Mouse (Mus musculus) urinary bladder, postnatal 4 days (tissue): ENCODE data around the gene Alyref.
"Not testable (repeated sequence)": the region's sequence is repeated elsewhere in the genome, so short reads cannot be mapped to it uniquely, and the experiment has no call there.

Source experiments
- DNase-seq, 2 experiments: peaks; one replicate each; pipeline ENCODE4 v3.0.0; 2021 to 2022; ENCODE audit warnings: low spot score in 2 of 2

Alyref gene

GRCm38 (mm10) chr11:120573585-120574277 is 24.4 kb downstream of the Alyref start:
- DNase-seq, result no peak

DNA sequence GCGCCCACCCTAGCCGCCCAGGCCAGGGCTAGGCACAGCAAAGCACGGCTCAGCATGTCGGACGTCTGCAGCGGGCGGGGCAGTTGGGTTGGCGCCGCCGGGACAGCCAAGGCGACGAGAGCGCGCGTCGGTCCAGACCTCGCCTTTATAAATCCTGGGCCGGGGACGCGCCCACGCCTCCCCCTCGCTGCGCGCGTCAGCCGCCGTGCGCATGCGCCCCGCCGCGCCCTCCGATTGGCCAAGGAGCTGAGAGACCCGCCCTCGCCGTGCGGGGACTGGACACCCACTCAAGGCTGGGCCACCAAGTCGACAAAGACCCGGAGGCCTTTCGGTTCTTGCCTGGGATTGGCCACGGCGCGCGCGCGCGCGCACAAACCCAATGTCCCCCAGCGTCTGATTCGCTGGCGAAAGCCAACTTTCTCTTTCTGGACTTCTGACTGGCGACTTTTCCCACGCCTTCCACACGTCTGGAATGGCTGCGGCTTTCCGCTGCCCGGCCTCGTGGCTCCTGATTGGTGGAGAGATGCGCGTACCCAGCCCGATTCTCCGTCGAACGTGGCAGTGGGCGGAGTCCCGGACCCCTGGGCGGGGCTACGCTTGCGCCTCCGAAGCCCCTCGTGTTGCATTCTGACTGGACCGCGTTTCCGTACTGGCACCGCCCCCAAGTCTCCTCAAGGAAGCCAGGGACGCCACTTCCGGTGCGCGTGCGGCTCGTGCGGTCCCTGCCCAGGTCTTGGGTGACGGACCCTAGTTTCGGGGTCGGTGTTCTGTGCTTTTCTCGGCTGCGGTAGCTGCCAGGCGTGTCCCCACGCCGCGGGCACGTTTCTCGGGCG is 25.2 kb downstream of the Alyref start, which contains the start of gene P4hb:
Gene P4hb (minus strand): TSS at position 502 of the 833 bp plus-strand sequence.
- peak; percentile 100 for DNase-seq

- no peak for DNase-seq
Measured at GRCm38 (mm10) chr11:120572417-120572751, 25.8 kb downstream of the Alyref start.

DNA sequence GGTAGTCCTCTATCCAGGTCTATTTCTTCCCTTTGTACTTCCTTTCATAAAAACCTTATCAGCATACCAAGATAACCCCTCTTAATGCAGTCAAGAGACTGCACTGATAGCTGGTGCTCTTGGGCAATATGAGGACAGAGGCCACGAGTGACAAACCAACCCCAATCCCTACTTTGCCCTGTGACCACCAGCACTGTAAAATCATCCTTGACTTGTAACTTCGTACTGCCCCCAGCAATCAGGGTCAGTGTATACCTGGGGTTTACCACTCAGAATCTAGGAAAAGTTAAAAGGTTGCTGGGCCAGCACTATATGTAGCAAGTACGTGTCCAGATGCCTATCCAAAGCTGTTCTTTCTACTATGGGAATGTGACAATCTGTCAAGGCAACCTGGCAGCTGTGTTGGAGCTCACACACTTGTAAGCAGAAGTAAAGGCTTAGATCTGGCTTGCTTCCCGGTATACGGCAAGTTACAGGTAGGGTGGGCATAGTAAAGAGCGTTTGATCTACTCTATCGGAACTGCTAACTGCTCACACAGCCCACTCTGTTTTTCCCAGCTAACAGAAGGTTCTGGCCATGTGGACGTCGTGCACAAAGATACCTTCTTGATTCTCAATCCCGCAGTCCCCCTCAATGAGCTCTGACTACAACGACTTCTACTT is 26.3 kb downstream of the Alyref start:
- no peak for DNase-seq

DNA sequence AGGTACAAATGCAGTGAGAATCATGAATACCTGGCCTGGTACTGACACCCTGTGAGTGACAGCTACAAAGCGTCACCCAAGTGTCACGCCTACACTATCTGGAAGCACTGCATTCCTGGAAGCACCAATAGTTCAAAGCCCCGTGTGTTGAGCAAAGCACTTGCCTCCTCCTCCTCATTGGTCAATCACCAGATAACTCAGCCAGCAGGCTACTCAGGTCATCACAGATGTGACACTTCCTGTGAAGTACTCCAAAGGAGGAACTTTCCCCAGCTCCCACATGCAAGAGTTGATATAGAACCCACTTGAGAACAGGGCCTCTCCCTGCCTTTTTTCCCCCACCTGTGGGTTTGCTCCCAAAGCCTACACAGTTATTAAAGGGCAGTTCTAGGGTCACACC is 27.0 kb downstream of the Alyref start:
- no peak for DNase-seq

GRCm38 (mm10) chr11:120568324-120568723 is 29.8 kb downstream of the Alyref start:
- DNase-seq, result no peak

DNA sequence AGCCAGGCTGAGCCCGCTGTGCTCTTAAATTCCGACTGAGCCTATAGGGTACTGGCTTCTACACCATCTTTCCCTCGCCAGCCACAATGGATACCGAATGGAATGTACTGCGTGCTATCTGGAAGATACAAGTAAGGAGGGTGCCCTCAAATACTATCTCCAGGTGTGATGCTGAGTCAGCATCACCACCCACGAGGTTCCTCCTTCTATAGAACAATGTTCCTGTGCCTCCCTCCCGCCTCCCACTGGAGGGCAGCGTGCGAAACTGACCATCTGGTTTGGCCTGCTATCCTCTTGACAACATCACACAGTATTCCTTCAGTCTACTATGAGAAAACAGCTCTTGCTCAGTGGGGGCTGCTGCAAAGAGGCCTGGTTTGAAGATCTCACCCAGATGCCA is 33.1 kb downstream of the Alyref start:
- DNase-seq, result no peak

- DNase-seq, result no peak
Measured at GRCm38 (mm10) chr11:120562949-120563348, 35.2 kb downstream of the Alyref start.

GRCm38 (mm10) chr11:120560952-120561728 is 37.0 kb downstream of the Alyref start:
- DNase-seq, result no peak

GRCm38 (mm10) chr11:120558843-120559242 is 39.3 kb downstream of the Alyref start:
- DNase-seq, result not testable (repeated sequence)

- no peak for DNase-seq
Measured at GRCm38 (mm10) chr11:120555260-120555659, 42.9 kb downstream of the Alyref start.

- DNase-seq, result no peak
Measured at GRCm38 (mm10) chr11:120554834-120555233, 43.3 kb downstream of the Alyref start.

GRCm38 (mm10) chr11:120552736-120553135 is 45.4 kb downstream of the Alyref start:
- no peak for DNase-seq

DNA sequence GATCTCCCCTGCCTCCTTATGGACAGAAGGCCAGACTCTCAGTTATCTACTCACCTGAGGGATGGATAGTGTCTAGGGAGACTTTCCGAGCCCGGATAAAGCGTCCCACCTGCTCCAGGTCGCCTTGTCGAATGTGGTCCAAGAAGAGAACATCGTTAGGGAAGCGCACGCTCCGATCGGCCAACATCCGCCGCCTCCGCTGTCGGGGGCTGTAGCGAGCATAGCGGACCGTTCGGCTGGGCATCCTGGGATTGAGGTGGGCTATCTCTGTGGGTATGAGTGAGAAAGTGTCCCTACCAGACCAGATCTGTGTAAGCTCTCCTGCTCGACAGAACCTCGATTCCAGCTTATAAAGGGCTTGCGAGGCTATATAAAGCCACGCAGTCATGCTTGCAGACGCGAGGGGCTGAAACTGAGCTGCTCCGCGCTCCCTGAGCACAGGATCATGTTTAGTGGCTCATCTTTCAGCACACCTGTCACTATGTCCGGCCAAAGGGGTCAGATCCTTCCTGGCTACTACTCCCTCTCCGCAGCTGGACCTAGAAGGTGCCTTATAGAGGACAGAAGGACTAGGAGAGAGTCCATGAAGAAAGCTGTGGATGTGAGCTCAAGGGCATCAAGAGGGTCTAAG is 47.2 kb downstream of the Alyref start, which contains the start of gene Ppp1r27:
Gene Ppp1r27 (minus strand): TSS at position 323 of the 631 bp plus-strand sequence.
- no peak for DNase-seq

DNA sequence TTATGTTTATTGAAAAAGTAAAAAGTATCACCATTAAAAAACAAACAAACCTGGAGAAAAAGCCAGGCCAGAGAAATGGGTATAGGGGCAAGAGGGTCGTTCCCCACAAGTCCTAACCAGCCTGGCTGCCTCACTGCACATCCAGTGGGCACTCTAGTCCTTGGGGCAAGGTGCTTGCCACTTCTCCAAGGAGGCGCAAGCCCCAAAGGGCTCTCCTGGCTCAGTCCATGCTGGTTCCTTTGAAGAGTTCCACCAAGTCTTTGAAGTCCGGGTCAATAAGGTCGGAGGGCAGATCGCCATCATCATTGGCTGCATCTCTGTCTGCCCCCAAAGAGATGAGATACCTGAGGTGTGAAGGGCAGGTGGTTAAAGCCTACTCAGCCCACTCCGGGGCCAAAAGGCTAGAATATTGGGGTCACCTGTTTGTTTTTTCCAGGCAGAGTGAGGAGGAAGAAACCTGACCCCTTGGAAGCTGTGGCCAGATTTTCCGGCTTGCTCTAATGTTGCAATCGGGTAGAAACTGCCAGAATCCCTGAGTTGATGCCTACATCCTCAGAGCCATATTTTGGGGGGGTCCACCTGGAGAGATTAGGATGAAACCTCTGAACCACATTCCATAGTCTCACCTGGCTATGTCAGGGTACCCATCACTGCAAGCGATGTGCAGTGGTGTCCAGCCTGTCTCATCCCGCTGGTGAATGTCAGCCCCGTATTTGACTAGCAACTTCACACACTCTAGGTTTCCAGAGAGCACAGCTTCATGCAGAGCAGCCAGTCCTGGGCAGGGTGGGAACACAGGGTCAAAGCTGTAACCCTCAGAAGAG is 48.0 kb downstream of the Alyref start:
- no peak for DNase-seq

- peak; percentile 91 to 95 for DNase-seq
Measured at GRCm38 (mm10) chr11:120549168-120549945, 48.8 kb downstream of the Alyref start, which contains the start of gene Mcrip1. Gene Mcrip1 (minus strand): TSS chr11:120549727.

DNA sequence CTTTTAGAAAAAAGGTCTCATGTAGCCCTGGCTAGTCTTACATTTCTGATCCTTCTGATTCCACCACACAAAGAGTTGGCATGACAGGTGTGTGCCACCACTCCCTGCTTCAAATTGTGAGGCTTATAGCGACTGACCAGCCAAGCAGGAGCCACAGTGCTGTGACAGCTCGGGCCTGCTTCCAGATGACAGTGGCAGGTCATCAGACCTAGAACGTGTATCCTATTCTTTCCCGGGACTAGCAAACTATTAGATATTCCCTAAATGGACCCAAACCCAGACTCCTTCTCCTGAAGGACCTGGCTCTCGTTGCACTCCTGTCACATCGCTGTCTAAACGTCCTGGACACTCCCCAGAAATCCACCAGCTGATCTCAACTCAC is 49.4 kb downstream of the Alyref start:
- DNase-seq, result no peak

- DNase-seq, result no peak
Measured at GRCm38 (mm10) chr11:120548214-120548613, 50.0 kb downstream of the Alyref start.

- no peak for DNase-seq
Measured at GRCm38 (mm10) chr11:120547469-120547868, 50.7 kb downstream of the Alyref start.
